Mouse (Mus musculus): Measurements from ENCODE around the gene Kmt2b. TPM values are rescaled to one million over a fixed set of nuclear protein-coding genes. Genes with fewer than 3 reads are reported as not detected.

The Kmt2b gene
- total RNA-seq, 2 experiments from 2014 or later: 40.0 to 48.4 TPM

GRCm38 (mm10) chr7:30544327-30544726 lies 44.2 kb downstream of the Kmt2b start:
- DNase-seq (ENCODE audit: low spot score in 2 of 2): no peak

DNA sequence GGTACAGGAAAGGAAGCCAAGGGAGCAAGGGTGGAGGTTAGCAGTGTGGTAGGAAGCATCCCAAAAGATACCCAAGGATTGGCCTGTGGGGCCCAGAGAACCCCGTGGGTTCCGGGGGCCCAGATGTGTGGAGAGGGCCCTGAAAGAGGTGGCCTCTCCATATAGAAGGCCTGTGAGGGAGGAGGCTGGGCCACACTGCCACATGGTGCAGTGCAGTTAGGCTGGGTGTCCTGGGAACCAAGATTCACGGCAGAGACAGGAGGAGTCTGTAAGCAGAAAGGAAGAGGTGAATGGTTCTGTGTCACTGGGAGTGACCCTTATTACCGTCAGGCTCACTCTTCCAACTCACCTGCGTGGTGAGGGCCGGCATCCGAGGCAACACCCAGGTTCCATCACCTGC lies 48.0 kb downstream of the Kmt2b start:
- no peak for DNase-seq (ENCODE audit: low spot score in 2 of 2)

DNA sequence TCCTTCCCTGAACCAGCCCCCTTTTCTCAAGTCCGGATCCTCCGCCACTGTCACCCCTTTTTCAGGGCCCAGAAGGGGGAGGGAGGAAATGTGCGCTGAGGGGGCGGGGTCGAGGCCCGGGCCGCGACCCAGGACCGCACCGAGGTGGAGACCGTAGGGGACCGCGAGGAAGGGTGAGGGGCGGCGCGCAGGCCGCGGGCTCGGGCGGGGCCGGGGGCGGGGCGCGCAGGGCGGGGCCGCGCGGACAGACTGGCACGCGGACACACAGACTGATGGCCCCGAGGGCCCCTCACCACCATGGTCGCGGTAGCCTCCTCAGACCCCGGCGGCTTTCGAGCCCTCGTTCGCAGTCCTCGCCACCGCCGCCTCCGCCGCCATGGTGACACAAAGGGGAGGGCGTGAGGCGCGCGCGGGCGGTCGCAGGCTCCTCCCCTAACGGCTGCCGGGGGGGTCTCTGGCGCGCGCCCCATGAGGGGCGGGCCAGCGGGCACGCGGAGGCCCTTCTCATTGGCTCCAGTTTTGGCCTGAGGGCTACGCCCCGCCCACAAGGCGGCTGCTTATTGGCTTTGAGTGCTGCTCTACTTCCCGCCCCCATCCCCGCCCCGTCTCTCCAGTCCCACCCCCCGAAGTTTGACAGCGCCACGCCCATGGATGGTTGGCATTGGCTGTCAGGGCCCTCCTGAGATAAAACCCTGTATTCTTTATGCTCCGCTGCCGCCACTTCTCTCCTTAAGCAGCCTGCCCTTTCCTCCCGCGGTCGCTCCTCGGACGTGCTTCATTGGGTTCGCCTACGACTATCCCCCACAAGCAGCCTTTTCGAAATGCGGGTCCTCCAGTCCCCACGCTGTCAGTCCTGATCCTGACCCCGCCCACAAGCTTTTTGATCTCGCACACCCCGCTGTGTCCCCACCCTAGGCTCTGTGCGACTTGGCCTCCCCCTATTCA lies 53.6 kb downstream of the Kmt2b start, which contains the start of gene Arhgap33:
Gene Arhgap33, minus strand, starts transcription at position 428 of the 945 bp plus-strand sequence.
- peak; percentile 95 to 96 for DNase-seq (ENCODE audit: low spot score in 2 of 2)

GRCm38 (mm10) chr7:30533941-30534632 lies 54.4 kb downstream of the Kmt2b start:
- DNase-seq (ENCODE audit: low spot score in 2 of 2): peak in 1 of 2 experiments; percentile 58

- DNase-seq (ENCODE audit: low spot score in 2 of 2): no peak
Measured at GRCm38 (mm10) chr7:30532931-30533330, 55.6 kb downstream of the Kmt2b start.

- DNase-seq (ENCODE audit: low spot score in 2 of 2): peak; percentile 60 to 74
Measured at GRCm38 (mm10) chr7:30531291-30531815, 57.2 kb downstream of the Kmt2b start.

- no peak for DNase-seq (ENCODE audit: low spot score in 2 of 2)
Measured at GRCm38 (mm10) chr7:30526981-30527380, 61.5 kb downstream of the Kmt2b start.

DNA sequence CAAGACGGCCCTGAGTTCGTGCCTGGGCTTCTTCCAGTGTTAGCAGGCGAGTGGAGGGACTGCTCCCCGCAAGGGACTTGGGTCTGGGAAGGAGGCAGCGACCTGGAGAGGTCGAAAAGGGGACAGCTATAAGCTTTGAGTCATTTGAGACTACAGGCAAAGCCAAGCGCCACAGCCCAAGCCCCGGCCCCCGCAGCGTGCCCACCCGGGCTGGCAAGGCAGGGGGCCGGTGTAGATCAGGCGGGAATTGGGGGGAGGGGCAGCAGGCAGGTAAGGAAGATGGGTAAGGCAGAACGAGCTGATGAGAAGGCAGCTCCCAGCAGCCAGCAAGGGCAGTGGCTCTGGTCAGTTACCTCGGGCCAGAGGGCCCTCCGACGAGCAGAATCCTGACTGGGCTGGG lies 62.1 kb downstream of the Kmt2b start:
- DNase-seq (ENCODE audit: low spot score in 2 of 2): no peak

GRCm38 (mm10) chr7:30525954-30526353 lies 62.6 kb downstream of the Kmt2b start:
- no peak for DNase-seq (ENCODE audit: low spot score in 2 of 2)

DNA sequence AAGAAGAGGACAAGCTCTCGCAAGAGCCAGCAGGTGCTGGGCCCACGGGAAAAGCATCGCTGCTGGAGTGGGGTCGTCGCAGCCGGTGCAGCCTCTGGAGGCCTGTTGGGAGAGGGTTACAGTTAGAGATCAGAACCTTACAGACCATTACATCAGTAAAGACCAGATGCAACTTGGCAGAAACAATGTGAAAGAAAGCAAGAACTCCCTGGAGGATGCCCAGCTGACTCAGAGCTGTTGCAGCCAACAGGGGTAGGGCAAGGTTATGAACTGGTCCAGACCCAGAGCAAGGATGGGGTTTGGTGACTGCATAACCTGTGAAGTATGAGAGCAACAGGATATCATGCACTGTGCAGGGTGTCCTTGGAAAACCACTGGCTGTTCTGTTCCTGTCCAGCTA lies 64.0 kb downstream of the Kmt2b start:
- no peak for DNase-seq (ENCODE audit: low spot score in 2 of 2)

DNA sequence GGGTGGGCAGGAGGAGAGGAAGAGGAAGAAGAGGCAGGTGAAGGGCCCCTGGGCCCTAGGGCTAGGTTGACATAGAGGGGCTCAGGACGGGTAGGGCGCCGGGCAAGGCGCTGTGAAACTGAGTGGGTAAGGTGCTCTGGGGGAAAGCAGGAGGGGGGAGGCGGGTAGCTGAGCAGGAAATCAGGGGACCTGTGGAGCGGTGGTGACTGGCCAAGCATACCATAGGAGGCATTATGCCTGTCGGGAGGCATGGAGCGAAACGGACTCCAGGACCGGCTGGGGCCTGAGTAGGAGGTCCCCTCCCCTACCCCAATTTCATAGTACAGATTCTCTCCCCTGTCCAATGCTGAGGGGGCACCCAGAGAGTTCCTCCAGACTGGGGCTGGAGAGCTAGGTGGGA lies 65.7 kb downstream of the Kmt2b start:
- DNase-seq (ENCODE audit: low spot score in 2 of 2): no peak

DNA sequence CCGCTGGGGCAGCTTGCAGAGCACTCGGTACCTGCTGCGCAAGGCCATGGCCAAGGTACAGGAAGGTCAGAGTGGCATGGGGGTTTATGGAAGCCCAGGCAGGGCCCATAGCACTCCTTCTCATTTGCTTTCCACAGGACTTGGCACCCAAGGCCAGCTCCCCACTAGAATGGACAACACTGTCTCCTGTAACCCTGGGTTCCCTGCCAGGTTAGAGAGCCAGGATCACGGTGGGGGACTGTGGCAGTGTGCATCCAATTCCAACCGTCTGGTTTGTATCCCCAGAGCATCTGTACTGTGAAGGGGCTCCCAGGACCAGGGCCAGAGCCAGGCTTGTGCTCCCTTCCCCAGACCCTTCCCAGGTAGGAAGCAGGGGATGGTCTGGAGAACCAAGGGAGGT lies 67.7 kb downstream of the Kmt2b start:
- DNase-seq (ENCODE audit: low spot score in 2 of 2): no peak

GRCm38 (mm10) chr7:30520396-30520795 lies 68.1 kb downstream of the Kmt2b start:
- DNase-seq (ENCODE audit: low spot score in 2 of 2): no peak

Small RNAs within 50 kb of the gene (microRNA-seq; reads per million reads assigned to microRNA genes)
- gene Gm38670 (0 to 1.7 reads per million in 2 experiments), gene Mir3569 (0.75 to 0.85 reads per million in 2 experiments)

Other genes with a start within 250 kb of the Kmt2b start
- 10 to 100 TPM; 33.5 to 36.4 TPM for gene Lrfn3, start 226.0 kb downstream of the Kmt2b start, total RNA-seq (2021)
- 10 to 100 TPM; 29.8 to 30.7 TPM for gene Tyrobp, start 175.0 kb downstream of the Kmt2b start, total RNA-seq (2021)
- 1 to 10 TPM in 1 of 2 experiments, not detected in 1; 1.8 TPM for gene Hcst, start 168.9 kb downstream of the Kmt2b start, total RNA-seq (2021)
- gene Nfkbid, start 167.0 kb downstream of the Kmt2b start, total RNA-seq (2021): 1 to 10 TPM; 3.9 to 4.1 TPM
- 1,000 to 10,000 TPM; 1,233 to 1,333 TPM for gene Aplp1, start 143.2 kb downstream of the Kmt2b start, total RNA-seq (2021)
- gene Kirrel2, start 131.0 kb downstream of the Kmt2b start, total RNA-seq (2021): 1 to 10 TPM; 8.2 to 8.3 TPM
- gene Nphs1, start 130.4 kb downstream of the Kmt2b start, total RNA-seq (2021): under 1 TPM; 0.44 to 0.52 TPM
- gene Prodh2, start 95.1 kb downstream of the Kmt2b start, total RNA-seq (2021): not detected
- 100 to 1,000 TPM; 179 to 187 TPM for gene Arhgap33, start 53.7 kb downstream of the Kmt2b start, total RNA-seq (2021)
- gene Hspb6, start 36.5 kb downstream of the Kmt2b start, total RNA-seq (2021): 1 to 10 TPM; 3.7 to 4.3 TPM
- gene Proser3, start 36.4 kb downstream of the Kmt2b start, total RNA-seq (2021): 1 to 10 TPM; 3.8 TPM
- gene Lin37, start 28.9 kb downstream of the Kmt2b start, total RNA-seq (2021): 10 to 100 TPM; 56.8 to 60.4 TPM
- 10 to 100 TPM; 64.4 to 71.5 TPM for gene U2af1l4, start 25.4 kb downstream of the Kmt2b start, total RNA-seq (2021)
- gene Gm49396, start 25.4 kb downstream of the Kmt2b start, total RNA-seq (2021): 1 to 10 TPM; 7.5 to 8.1 TPM
- 10 to 100 TPM; 87.7 to 94.4 TPM for gene Psenen, start 25.1 kb downstream of the Kmt2b start, total RNA-seq (2021)
- gene Igflr1, start 23.3 kb downstream of the Kmt2b start, total RNA-seq (2021): 1 to 10 TPM; 2.9 to 4.7 TPM
- gene Zbtb32, start 10.2 kb upstream of the Kmt2b start, total RNA-seq (2021): not detected
- gene Upk1a, start 24.1 kb upstream of the Kmt2b start, total RNA-seq (2021): under 1 TPM; 0.26 to 0.70 TPM
- 100 to 1,000 TPM; 606 to 625 TPM for gene Cox6b1, start 37.4 kb upstream of the Kmt2b start, total RNA-seq (2021)
- gene Etv2, start 47.1 kb upstream of the Kmt2b start, total RNA-seq (2021): not detected
- gene Rbm42, start 61.6 kb upstream of the Kmt2b start, total RNA-seq (2021): 10 to 100 TPM; 66.6 to 79.5 TPM
- 1 to 10 TPM; 5.2 to 7.6 TPM for gene Haus5, start 76.3 kb upstream of the Kmt2b start, total RNA-seq (2021)
- not detected for gene Pmis2, start 82.9 kb upstream of the Kmt2b start, total RNA-seq (2021)
- gene 2200002J24Rik, start 110.2 kb upstream of the Kmt2b start, total RNA-seq (2021): not detected
- under 1 TPM; 0.26 to 0.66 TPM for gene Atp4a, start 123.5 kb upstream of the Kmt2b start, total RNA-seq (2021)
- 100 to 1,000 TPM; 114 to 129 TPM for gene Tmem147, start 140.8 kb upstream of the Kmt2b start, total RNA-seq (2021)
- not detected for gene Gapdhs, start 155.0 kb upstream of the Kmt2b start, total RNA-seq (2021)
- gene Sbsn, start 162.7 kb upstream of the Kmt2b start, total RNA-seq (2021): 10 to 100 TPM in 1 of 2 experiments, 1 to 10 TPM in 1; 8.2 to 12.9 TPM
- gene Dmkn, start 175.0 kb upstream of the Kmt2b start, total RNA-seq (2021): 1 to 10 TPM; 1.9 to 4.0 TPM
- not detected for gene Krtdap, start 199.2 kb upstream of the Kmt2b start, total RNA-seq (2021)
- gene Ffar2, start 235.0 kb upstream of the Kmt2b start, total RNA-seq (2021): not detected